Mouse (Mus musculus) right cerebral cortex, postnatal 25 days (tissue): ENCODE measurements around the gene Cnot3.
A peak's percentile ranks its signal among the peaks of the same experiment; 100 is the strongest.
"Not testable (repeated sequence)": the region's sequence is repeated elsewhere in the genome, so short reads cannot be mapped to it uniquely, and the experiment has no call there.

Source experiments
- DNase-seq: peaks from one replicate; pipeline ENCODE4 v3.0.0; 2022

Gene Cnot3

DNA sequence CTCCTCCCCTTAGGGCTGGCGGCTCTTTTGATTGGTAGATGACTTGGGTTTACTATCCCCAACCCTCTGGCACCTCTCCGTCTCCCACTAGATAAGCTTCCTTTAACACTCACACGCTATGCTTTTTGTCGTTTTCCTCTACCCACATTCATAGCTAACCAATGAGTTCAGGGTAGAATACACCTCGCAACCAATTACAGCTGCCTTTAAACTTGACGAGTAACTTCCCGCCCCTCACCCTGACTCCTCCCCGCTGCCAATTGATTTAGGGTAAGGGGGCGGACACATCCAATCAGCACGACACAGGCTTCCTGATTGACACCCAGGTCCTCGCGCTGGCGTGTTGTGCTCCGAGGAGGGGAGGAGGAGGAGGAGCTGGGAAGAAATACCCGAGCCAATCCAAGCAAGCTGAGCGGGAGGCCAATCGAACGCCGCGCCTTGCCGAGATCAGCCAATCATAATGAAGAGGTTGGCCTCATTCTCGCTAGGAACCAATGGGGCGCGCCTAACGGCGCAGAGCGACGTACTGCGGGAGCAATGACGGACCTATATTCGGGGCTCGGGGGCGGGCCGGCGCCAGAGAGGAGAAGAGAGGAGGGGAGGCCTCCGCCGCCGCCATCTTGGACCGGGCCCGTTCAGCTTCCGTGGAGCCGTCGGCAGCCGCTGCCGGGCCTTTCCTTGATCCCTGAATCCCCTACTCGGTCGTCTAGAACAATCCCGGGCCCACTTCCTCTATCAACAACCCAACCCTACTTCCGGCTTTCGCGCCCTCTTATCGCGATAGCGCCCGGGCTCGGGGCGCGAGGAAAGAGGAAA is at the start of gene Cnot3:
TSS of gene Cnot3 (plus strand) at position 597 of the 816 bp plus-strand sequence.
- peak; percentile 99 for DNase-seq

GRCm38 (mm10) chr7:3597755-3598154 is 47.3 kb upstream of the Cnot3 start:
- not testable (repeated sequence) for DNase-seq

- DNase-seq = peak; percentile 53
These were observed 43.9 kb upstream of the Cnot3 start for GRCm38 (mm10) chr7:3601119-3601518.

GRCm38 (mm10) chr7:3606798-3607197 is 38.3 kb upstream of the Cnot3 start:
- DNase-seq = no peak

DNA sequence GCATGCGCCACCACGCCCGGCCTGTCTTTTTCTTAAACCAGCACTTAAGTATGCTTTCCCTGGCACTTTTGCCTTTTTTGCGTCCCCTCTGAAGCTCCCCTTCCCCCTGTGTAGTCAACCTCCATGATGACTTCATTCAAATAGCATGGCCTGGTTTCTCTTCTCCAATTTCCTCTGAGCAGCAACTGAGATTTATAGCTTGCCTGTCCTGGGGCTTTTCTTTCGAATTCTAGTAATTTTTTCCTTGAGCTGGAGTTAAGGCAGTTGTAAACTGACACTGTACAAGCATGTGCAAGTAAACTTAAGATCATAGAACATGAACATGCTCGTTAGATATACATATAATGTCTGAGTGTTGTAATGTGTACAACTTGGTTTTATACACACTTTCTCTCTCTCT is 37.7 kb upstream of the Cnot3 start:
- no peak for DNase-seq

DNA sequence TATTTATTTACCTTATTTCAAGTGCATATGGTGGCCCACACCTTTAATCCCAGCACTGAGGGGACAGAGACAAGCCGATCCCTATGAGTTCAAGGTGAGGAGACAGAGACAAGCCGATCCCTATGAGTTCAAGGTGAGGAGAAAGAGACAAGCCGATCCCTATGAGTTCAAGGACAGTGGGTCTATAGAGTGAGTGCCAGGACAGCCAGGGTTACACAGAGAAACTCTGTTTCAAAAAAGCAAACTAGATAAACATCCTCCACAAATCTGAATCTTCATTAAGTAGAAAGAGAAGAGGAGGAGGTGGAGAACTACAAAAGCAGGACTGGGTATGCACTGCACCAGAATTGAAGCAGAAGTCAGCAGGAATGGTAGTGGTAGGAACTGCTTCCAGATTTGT is 36.4 kb upstream of the Cnot3 start:
- no peak for DNase-seq

- DNase-seq = no peak
These were observed 36.0 kb upstream of the Cnot3 start for GRCm38 (mm10) chr7:3609082-3609481.

DNA sequence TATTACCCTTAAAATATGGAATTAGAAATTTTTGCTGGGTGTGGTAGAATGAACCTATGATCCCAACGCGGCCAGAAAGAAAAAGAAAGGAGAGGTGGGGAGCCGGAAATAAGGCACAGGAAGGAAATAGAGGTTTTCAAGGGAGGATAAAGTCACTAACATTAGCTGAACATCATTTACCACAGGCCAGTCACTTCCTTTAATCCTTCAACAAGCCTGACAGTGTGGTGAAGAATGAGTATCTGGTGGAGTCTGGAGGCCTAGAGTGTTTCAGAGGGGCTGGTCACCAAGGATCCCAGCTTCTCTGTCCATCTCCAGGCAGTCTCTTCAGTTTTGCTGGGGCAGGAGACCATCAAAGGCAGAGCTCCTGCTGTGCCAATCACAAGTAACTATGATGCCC is 34.6 kb upstream of the Cnot3 start:
- no peak for DNase-seq

- DNase-seq = no peak
These were observed 34.1 kb upstream of the Cnot3 start for GRCm38 (mm10) chr7:3611006-3611405.

DNA sequence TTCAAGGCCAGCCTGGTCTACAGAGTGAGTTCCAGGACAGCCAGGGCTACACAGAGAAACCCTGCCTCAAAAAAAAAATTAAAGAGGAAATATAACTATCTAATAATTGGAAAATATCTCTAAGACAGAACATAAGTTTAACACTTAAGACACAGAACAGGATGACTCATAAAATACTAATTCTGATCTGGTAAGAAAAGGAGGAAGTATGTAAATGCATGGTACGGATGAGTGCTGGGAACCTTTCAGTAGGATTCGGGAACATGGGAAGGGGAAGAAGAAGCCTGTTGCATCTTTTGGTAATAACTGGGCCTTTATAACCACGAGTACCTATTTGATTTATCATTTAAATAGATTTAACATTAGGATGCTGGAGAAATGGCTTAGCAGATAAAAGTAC is 31.0 kb upstream of the Cnot3 start:
- DNase-seq = no peak

DNA sequence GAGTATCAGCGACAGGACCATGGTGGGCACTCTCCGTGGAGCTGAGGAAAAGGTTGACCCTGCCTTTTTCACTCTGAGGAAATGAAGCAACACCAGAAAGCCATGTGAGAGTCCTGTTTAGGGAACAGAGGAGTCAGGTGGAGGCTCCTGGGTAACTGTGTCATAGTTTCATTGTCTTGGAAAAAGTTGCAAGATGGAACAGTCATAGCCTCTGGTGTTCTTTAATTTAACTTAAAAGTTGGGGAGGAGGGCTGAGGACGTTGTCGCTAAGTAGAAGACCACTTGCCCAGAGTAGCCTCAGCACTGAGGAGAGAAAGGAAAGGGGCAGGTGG is 29.0 kb upstream of the Cnot3 start, which contains the start of gene Oscar:
TSS of gene Oscar (minus strand) at position 101 of the 332 bp plus-strand sequence.
- no peak for DNase-seq

DNA sequence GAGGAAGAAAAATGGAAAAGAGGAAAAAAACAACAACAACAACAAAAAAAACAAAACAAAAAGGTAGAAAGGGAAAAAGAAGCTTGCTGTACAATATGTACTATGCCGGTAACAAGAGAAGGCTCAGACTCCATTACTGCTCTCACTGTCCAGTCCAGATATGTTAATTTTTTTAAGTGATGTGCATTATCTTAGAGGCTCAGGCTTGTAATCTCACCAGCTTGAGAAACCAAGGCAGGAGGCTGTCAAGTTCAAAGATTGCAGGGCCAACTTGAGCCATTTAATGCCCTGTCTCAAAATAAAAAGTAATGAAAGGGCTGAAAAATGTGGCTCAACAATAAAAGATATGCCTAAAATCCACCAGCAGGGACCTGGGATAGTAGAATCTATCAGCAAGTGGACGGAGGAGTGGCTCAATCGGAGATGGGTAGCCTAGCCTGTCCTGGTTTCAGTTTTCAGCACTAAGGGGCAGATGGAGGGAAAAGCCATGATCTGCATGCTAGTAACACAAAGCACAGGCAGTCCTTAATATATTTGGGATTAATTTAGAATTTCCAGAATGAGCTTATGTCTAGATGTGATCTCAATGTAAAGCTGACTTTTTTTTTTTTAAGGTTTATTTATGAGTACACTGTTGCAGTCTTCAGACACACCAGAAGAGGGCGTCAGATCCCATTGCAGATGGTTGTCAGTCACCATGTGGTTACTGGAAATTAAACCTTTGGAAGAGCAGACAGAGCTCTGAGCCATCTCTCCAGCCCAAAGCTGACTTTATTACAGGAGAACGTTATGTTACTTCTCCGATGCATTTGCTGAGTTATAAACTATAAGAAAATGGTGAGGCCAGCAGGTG is 28.5 kb upstream of the Cnot3 start:
- peak; percentile 21 for DNase-seq

- DNase-seq = peak; percentile 90
These were observed 27.6 kb upstream of the Cnot3 start, which contains the start of gene Ndufa3 for GRCm38 (mm10) chr7:3617242-3617995. Gene Ndufa3 (plus strand): TSS chr7:3617373.

DNA sequence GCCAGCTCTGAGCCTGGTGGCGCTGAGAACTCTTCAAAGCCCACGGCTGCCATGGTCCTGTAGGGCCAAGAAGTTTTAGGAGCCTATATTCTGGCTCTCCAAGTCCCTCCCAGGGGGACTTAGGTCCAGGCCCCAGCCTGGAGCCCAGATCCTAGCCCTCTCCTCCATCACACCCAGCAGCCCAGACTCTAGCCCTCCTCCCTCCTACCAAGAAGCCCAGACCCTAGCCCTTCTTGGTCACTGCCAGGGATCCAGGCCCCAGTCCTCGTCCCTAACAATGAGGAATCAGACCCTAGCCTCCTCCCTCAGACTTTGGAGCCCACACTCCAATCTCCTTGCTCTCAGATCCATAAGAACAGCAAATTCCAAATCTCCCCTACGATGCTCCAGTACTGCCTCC is 16.0 kb upstream of the Cnot3 start:
- DNase-seq = no peak

- DNase-seq = peak; percentile 95
These were observed 15.3 kb upstream of the Cnot3 start, which contains the start of the genes Tfpt and Prpf31 for GRCm38 (mm10) chr7:3629543-3630477. Gene Tfpt (minus strand): TSS chr7:3629929. Gene Prpf31 (plus strand): TSS chr7:3629985.

DNA sequence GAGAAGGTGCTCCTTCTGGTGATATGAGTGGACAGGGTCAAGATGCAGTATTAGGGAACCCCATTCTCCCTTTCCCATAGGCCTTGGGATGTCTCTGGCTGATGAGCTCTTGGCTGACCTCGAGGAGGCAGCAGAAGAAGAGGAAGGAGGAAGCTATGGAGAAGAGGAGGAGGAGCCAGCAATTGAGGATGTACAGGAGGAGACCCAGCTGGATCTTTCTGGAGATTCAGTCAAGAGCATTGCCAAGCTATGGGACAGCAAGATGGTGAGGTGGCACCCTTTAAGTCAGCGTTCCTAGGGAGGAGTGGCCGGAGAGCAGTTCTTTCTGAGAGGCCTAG is 14.6 kb upstream of the Cnot3 start:
- DNase-seq = no peak

DNA sequence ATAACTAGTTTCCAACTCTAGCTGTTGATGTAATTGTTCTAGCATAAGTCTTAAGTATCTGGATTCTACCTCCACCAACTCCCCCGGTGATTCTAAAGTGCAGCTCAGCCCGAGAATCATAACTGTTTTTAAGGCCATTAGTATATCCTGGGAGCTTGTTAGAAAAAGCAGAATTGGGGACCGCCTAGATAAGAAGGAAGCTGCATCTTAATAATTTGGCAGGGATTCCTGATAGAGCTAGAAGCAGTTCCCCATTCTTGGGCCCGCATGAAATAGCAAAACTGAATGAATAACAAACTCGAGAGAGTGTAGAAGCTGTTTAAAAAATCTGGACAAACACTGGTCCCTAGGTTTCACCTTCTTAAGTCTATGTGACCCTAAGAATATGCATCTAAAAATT is 1.7 kb upstream of the Cnot3 start:
- DNase-seq = no peak

DNA sequence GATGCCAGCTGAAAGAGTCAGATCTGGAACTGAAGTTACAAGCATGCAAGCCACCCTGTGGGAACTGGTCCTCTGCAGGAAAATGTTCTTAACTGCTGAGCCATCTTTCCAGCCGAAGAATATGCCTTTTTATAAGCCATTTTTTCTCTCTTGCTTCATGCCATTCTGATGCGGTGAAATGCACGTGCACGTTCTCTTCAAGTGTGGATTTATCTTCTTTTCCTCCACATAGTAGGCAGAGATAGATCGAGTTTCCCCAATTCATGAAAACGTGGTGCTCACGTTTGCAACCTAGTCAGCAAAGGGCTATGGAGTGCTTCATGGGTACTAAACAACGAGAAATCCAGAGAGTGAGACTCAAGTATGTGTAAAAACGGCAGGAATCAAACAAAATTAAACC is 1.2 kb upstream of the Cnot3 start:
- no peak for DNase-seq

GRCm38 (mm10) chr7:3644348-3644671 is 758 bp upstream of the Cnot3 start:
- DNase-seq = no peak

DNA sequence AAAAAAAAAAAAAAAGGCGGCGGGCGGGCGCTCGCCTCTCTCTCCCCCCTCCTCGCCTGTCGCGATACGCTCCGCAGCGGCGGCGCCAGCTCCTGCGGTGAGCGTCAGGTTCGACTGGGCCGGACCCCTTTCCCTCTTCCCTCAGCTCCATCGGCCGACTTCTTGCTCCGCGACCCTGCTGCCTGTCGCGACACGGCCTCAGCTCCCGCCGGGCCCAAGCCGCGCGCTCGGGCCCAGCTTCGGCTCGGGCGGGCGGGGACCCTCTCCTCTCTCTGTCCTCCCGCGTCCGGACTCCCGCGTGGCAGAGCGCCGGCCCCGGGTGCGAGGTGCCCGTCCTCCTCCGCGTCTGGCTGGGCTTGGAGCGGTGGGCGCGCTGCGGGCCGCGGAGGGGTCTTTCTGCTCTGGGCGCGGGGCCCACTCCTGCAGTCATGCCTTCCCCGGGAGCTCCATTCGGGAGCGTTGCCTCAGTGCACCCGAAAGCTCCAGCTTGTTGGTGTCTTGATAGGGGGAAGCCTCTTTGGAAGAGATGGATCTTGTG is 489 bp downstream of the Cnot3 start:
- no peak for DNase-seq

- DNase-seq = no peak
These were observed 1.1 kb downstream of the Cnot3 start for GRCm38 (mm10) chr7:3646188-3646587.

- no peak for DNase-seq
These were observed 1.6 kb downstream of the Cnot3 start for GRCm38 (mm10) chr7:3646641-3647040.
